Mouse (Mus musculus) myocyte (in vitro differentiated cells): Measurements from ENCODE around the gene Cth.

Experiments
- MAX ChIP-seq: IDR thresholded peaks from one replicate; pipeline ENCODE4 v1.6.1; 2011; ENCODE audit warnings: low read depth, mild to moderate bottlenecking, control low read depth
- POLR2A ChIP-seq: IDR thresholded peaks from one replicate; pipeline ENCODE4 v1.6.1; 2011; ENCODE audit warnings: low read depth, mild to moderate bottlenecking, control low read depth, moderate library complexity; ENCODE audit not compliant: insufficient read length

DNA sequence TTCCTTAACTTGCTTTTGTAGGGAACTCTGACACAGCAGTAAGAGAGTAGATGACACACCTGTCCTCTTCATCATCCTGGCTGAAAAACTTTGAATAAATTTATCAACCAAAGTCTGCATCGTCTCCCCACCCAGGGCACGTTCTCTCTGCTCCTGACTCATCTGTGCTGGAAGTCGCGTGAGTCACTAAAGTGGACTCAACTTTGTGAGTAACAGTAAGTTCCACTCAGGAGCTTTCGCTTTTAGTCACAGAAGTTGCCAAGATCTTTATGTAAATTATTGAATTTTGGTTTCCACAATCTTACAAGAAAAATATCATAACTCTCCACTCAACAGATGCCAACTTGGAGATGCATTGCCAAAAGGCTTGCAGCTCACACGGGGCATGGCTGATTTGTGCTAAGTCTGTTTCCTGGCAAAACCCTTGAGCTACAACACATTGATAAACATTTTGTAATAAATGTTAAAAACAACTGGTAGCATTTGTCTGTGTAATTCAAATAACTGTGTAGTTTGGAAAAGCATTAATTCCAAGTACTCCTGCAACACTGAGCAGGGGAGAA lies 40.7 kb downstream of the Cth start:
- TF ChIP-seq POLR2A (no peak), MAX (no peak)
